Mouse (Mus musculus): ENCODE results near the gene Cldn7. TPM values are rescaled to one million over a fixed set of nuclear protein-coding genes. Genes with fewer than 3 reads are reported as not detected.
A peak's percentile ranks its signal among the peaks of the same experiment; 100 is the strongest.

Cldn7 gene
- total RNA-seq, 2 experiments from 2014 or later = not detected

GRCm38 (mm10) chr11:69931769-69932168 lies 32.8 kb upstream of the Cldn7 start:
- intact Hi-C loops (cut with DNase I) = loop anchor here (10.0 kb wide), 1 partner anchor 283 kb away; the partner anchor contains the start of gene Slc16a11
- DNase-seq = no peak

GRCm38 (mm10) chr11:69932254-69932653 lies 32.3 kb upstream of the Cldn7 start:
- intact Hi-C loops (cut with DNase I) = loop anchor here (10.0 kb wide), 1 partner anchor 283 kb away; the partner anchor contains the start of gene Slc16a11

GRCm38 (mm10) chr11:69933066-69933465 lies 31.5 kb upstream of the Cldn7 start:
- intact Hi-C loops (cut with DNase I) = loop anchor here (10.0 kb wide), 1 partner anchor 282 kb away; the partner anchor contains the start of gene Slc16a11
- DNase-seq = no peak

More at GRCm38 (mm10) chr11:69932254-69932653, 32.3 kb upstream of the Cldn7 start:
- DNase-seq = no peak

GRCm38 (mm10) chr11:69934169-69934568 lies 30.4 kb upstream of the Cldn7 start:
- DNase-seq = peak; percentile 95 to 98
- intact Hi-C loops (cut with DNase I) = loop anchor here (1.0 to 10.0 kb wide), 3 partner anchors 15 to 281 kb away; partner anchors contain the start of genes Acadvl and Slc16a11

- DNase-seq = no peak
- intact Hi-C loops (cut with DNase I) = loop anchor here (1.0 to 10.0 kb wide), 3 partner anchors 15 to 280 kb away; partner anchors contain the start of genes Acadvl and Slc16a11
These were observed 29.9 kb upstream of the Cldn7 start for GRCm38 (mm10) chr11:69934681-69935080.

GRCm38 (mm10) chr11:69935137-69935879 lies 29.3 kb upstream of the Cldn7 start, which contains the start of gene Ybx2:
TSS of gene Ybx2 (plus strand) at chr11:69935796.
- intact Hi-C loops (cut with DNase I) = loop anchor here (2.0 to 10.0 kb wide), 2 partner anchors 79 to 279 kb away; partner anchors contain the start of genes Acadvl and Slc16a11
- peak; percentile 82 to 85 for DNase-seq

- DNase-seq = no peak
- intact Hi-C loops (cut with DNase I) = loop anchor here (10.0 kb wide), 1 partner anchor 279 kb away; the partner anchor contains the start of gene Slc16a11
These were observed 28.4 kb upstream of the Cldn7 start for GRCm38 (mm10) chr11:69936156-69936555.

GRCm38 (mm10) chr11:69936714-69937347 lies 27.7 kb upstream of the Cldn7 start:
- intact Hi-C loops (cut with DNase I) = loop anchor here (1.0 to 10.0 kb wide), 2 partner anchors 9 to 278 kb away; partner anchors contain the start of gene Slc16a11
- DNase-seq = no peak

GRCm38 (mm10) chr11:69937385-69937784 lies 27.2 kb upstream of the Cldn7 start:
- DNase-seq = peak; percentile 65 to 69
- intact Hi-C loops (cut with DNase I) = loop anchor here (1.0 to 10.0 kb wide), 2 partner anchors 9 to 277 kb away; partner anchors contain the start of gene Slc16a11

- peak in 1 of 2 experiments; percentile 24 for DNase-seq
- intact Hi-C loops (cut with DNase I) = loop anchor here (1.0 to 10.0 kb wide), 2 partner anchors 8 to 277 kb away; partner anchors contain the start of gene Slc16a11
These were observed 26.7 kb upstream of the Cldn7 start for GRCm38 (mm10) chr11:69937834-69938233.

GRCm38 (mm10) chr11:69938401-69938979 lies 26.1 kb upstream of the Cldn7 start:
- DNase-seq = no peak
- intact Hi-C loops (cut with DNase I) = loop anchor here (10.0 kb wide), 1 partner anchor 276 kb away; the partner anchor contains the start of gene Slc16a11

GRCm38 (mm10) chr11:69939181-69939580 lies 25.4 kb upstream of the Cldn7 start:
- peak in 1 of 2 experiments; percentile 22 for DNase-seq
- intact Hi-C loops (cut with DNase I) = loop anchor here (10.0 kb wide), 1 partner anchor 276 kb away; the partner anchor contains the start of gene Slc16a11

GRCm38 (mm10) chr11:69939731-69940130 lies 24.8 kb upstream of the Cldn7 start:
- intact Hi-C loops (cut with DNase I) = loop anchor here (10.0 kb wide), 1 partner anchor 275 kb away; the partner anchor contains the start of gene Slc16a11
- DNase-seq = no peak

GRCm38 (mm10) chr11:69940962-69941361 lies 23.6 kb upstream of the Cldn7 start:
- no peak for DNase-seq

GRCm38 (mm10) chr11:69945216-69945615 lies 19.4 kb upstream of the Cldn7 start:
- intact Hi-C loops (cut with DNase I) = no loop called here
- DNase-seq = no peak

More at GRCm38 (mm10) chr11:69940962-69941361, 23.6 kb upstream of the Cldn7 start:
- intact Hi-C loops (cut with DNase I) = no loop called here

- intact Hi-C loops (cut with DNase I) = loop anchor here (1.0 kb wide), 1 partner anchor 9 kb away; no protein-coding TSS in a partner anchor
- peak in 1 of 2 experiments; percentile 22 for DNase-seq
These were observed 18.3 kb upstream of the Cldn7 start for GRCm38 (mm10) chr11:69945997-69946891.

- DNase-seq = peak; percentile 59 to 75
- intact Hi-C loops (cut with DNase I) = loop anchor here (2.0 kb wide), 1 partner anchor 71 kb away; no protein-coding TSS in a partner anchor
These were observed 17.1 kb upstream of the Cldn7 start for GRCm38 (mm10) chr11:69947337-69948065.

Measured in heart, postnatal 36 days (tissue).